Mouse (Mus musculus) ES-E14 (cell line): ENCODE measurements around the gene Glrx5.

Source experiments
- CHD2 ChIP-seq: IDR thresholded peaks from 2 replicates; pipeline ENCODE4 v1.6.1; 2014; ENCODE audit warnings: mild to moderate bottlenecking, low read depth, low read length, inconsistent platforms
- HCFC1 ChIP-seq: IDR thresholded peaks from 2 replicates; pipeline ENCODE4 v1.6.1; 2012; ENCODE audit warnings: low read length, inconsistent platforms, borderline replicate concordance; ENCODE audit not compliant: insufficient read depth
- MAFK ChIP-seq: IDR thresholded peaks from 2 replicates; pipeline ENCODE4 v1.6.1; 2014; ENCODE audit warnings: mild to moderate bottlenecking, low read depth, low read length, inconsistent platforms; ENCODE audit not compliant: insufficient read depth
- ZC3H11A ChIP-seq: IDR thresholded peaks from 2 replicates; pipeline ENCODE4 v1.6.1; 2012; ENCODE audit warnings: low read depth, mild to moderate bottlenecking, inconsistent platforms, low read length, borderline replicate concordance
- ZNF384 ChIP-seq: IDR thresholded peaks from 2 replicates; pipeline ENCODE4 v1.6.1; 2012; ENCODE audit warnings: low read depth, low read length, inconsistent platforms

GRCm38 (mm10) chr12:105064168-105064567 is 31.7 kb downstream of the Glrx5 start:
- TF ChIP-seq ZNF384, result no peak
- TF ChIP-seq HCFC1, result no peak
- TF ChIP-seq MAFK, result no peak
- no peak for TF ChIP-seq CHD2
- TF ChIP-seq ZC3H11A, result no peak
